Mouse (Mus musculus): ENCODE measurements around the gene Antxr1. TPM values are rescaled to one million over a fixed set of nuclear protein-coding genes. Genes with fewer than 3 reads are reported as not detected.
"Not testable (repeated sequence)": the region's sequence is repeated elsewhere in the genome, so short reads cannot be mapped to it uniquely, and the experiment has no call there.

The Antxr1 gene
- total RNA-seq, 2 experiments from 2014 or later = 9.8 to 11.7 TPM

- DNase-seq (ENCODE audit: low spot score) = no peak
- intact Hi-C loops (cut with DNase I) = no loop called here
Measured at GRCm38 (mm10) chr6:87116596-87116995, 219.0 kb downstream of the Antxr1 start.

- intact Hi-C loops (cut with DNase I) = no loop called here
- DNase-seq (ENCODE audit: low spot score) = no peak
Measured at GRCm38 (mm10) chr6:87115981-87116380, 219.6 kb downstream of the Antxr1 start.

GRCm38 (mm10) chr6:87112125-87112524 lies 223.5 kb downstream of the Antxr1 start:
- DNase-seq (ENCODE audit: low spot score) = no peak
- intact Hi-C loops (cut with DNase I) = no loop called here

- intact Hi-C loops (cut with DNase I) = no loop called here
- no peak for DNase-seq (ENCODE audit: low spot score)
Measured at GRCm38 (mm10) chr6:87111493-87111892, 224.1 kb downstream of the Antxr1 start.

GRCm38 (mm10) chr6:87104123-87104796 lies 231.4 kb downstream of the Antxr1 start, which contains the start of gene D6Ertd527e:
TSS of gene D6Ertd527e (plus strand) at chr6:87104746.
- intact Hi-C loops (cut with DNase I) = loop anchor here (5.0 kb wide), 1 partner anchor 108 kb away; no protein-coding TSS in a partner anchor
- no peak for DNase-seq (ENCODE audit: low spot score)

GRCm38 (mm10) chr6:87103314-87103713 lies 232.3 kb downstream of the Antxr1 start:
- intact Hi-C loops (cut with DNase I) = loop anchor here (5.0 kb wide), 1 partner anchor 109 kb away; no protein-coding TSS in a partner anchor
- no peak for DNase-seq (ENCODE audit: low spot score)

- peak; percentile 41 for DNase-seq (ENCODE audit: low spot score)
- intact Hi-C loops (cut with DNase I) = loop anchor here (5.0 kb wide), 1 partner anchor 110 kb away; no protein-coding TSS in a partner anchor
Measured at GRCm38 (mm10) chr6:87102421-87102911, 233.2 kb downstream of the Antxr1 start.

- intact Hi-C loops (cut with DNase I) = loop anchor here (1.0 to 5.0 kb wide), 4 partner anchors 110 to 284 kb away; partner anchors contain the start of gene Antxr1
- DNase-seq (ENCODE audit: low spot score) = no peak
Measured at GRCm38 (mm10) chr6:87101955-87102353, 233.7 kb downstream of the Antxr1 start.

- intact Hi-C loops (cut with DNase I) = loop anchor here (1.0 to 5.0 kb wide), 4 partner anchors 111 to 285 kb away; partner anchors contain the start of gene Antxr1
Measured at GRCm38 (mm10) chr6:87101281-87101954, 234.2 kb downstream of the Antxr1 start.

GRCm38 (mm10) chr6:87100297-87101020 lies 235.2 kb downstream of the Antxr1 start:
- intact Hi-C loops (cut with DNase I) = loop anchor here (1.0 to 5.0 kb wide), 4 partner anchors 112 to 286 kb away; partner anchors contain the start of gene Antxr1
- DNase-seq (ENCODE audit: low spot score) = no peak

More at GRCm38 (mm10) chr6:87101281-87101954, 234.2 kb downstream of the Antxr1 start:
- DNase-seq (ENCODE audit: low spot score) = peak; percentile 55

- no peak for DNase-seq (ENCODE audit: low spot score)
Measured at GRCm38 (mm10) chr6:87099671-87100296, 235.8 kb downstream of the Antxr1 start.

GRCm38 (mm10) chr6:87099261-87099660 lies 236.4 kb downstream of the Antxr1 start:
- intact Hi-C loops (cut with DNase I) = no loop called here
- DNase-seq (ENCODE audit: low spot score) = no peak

More at GRCm38 (mm10) chr6:87099671-87100296, 235.8 kb downstream of the Antxr1 start:
- intact Hi-C loops (cut with DNase I) = loop anchor here (5.0 kb wide), 1 partner anchor 113 kb away; no protein-coding TSS in a partner anchor

- DNase-seq (ENCODE audit: low spot score); intact Hi-C loops (cut with DNase I): not testable (repeated sequence)
Measured at GRCm38 (mm10) chr6:87093631-87094030, 242.0 kb downstream of the Antxr1 start.

GRCm38 (mm10) chr6:87092476-87092875 lies 243.1 kb downstream of the Antxr1 start:
- intact Hi-C loops (cut with DNase I) = no loop called here

GRCm38 (mm10) chr6:87090877-87091276 lies 244.7 kb downstream of the Antxr1 start:
- intact Hi-C loops (cut with DNase I) = no loop called here
- no peak for DNase-seq (ENCODE audit: low spot score)

More at GRCm38 (mm10) chr6:87092476-87092875, 243.1 kb downstream of the Antxr1 start:
- no peak for DNase-seq (ENCODE audit: low spot score)

GRCm38 (mm10) chr6:87088356-87088755 lies 247.3 kb downstream of the Antxr1 start:
- no peak for DNase-seq (ENCODE audit: low spot score)
- intact Hi-C loops (cut with DNase I) = no loop called here

GRCm38 (mm10) chr6:87085026-87085425 lies 250.6 kb downstream of the Antxr1 start:
- DNase-seq (ENCODE audit: low spot score) = no peak
- intact Hi-C loops (cut with DNase I) = no loop called here
